Mouse (Mus musculus): ENCODE measurements around the gene Gm48552. TPM values are rescaled to one million over a fixed set of nuclear protein-coding genes. Genes with fewer than 3 reads are reported as not detected.

Gm48552 gene
- polyA plus RNA-seq, 1 experiment from 2014 or later, result 0.44 TPM

DNA sequence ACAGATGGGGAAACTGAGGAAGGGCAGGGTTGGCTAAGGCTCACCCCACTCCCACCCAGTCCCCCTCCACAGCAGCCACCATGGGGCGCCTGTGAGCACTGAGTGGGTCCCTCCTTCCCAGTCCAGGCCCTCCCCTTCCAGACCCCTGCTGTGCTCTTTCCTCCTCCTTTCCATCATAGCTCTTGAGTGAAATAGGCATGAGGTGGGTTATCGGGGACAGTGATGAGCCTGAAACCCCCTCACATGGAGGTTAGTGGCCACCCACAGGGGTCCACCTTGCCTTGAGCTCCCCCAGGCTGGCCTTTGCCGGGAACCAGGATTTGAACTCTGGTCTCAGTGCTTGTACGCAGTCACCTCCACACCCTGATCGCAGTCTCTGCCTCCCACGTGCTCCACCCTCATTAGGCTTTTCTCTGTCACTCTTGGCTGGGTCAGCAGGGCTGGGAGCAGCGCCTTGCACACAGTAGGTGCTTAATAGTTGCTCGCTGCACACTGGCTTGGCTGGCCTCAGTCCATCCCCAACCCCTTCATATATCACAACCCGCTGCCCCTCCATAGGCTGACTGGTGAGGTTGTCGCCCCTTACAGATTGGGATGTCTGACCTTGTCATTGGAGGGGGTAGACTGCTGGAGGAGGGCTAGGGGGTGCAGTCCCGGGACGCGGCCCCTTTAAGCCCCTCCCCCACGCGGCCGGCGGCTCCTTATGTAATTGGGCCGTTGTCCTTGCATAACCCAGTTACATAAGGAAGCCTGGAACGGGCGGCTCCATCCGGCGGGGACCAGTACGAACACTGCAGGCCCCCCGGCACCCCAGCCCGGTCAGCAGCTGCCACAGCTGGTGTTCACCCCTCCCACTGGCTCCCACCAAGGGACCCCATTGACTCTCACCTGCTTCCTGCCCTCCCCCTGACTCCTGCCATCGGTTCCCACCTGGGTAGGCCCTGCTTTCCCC is 24.8 kb downstream of the Gm48552 start:
- H3K4me1 ChIP-seq (ENCODE audit: control insufficient read depth, low read depth, low read length), result peaks cover 63% of the 10 kb centered on the region
- no peaks in the 10 kb centered on the region for H3K9me3 ChIP-seq (replicated peaks; ENCODE audit: control insufficient read depth, low read length)
- 0 out of 2 replicates have a peak overlapping the region, but pooled peaks have one; percentile 26 for H3K4me2 ChIP-seq (ENCODE audit: low read depth, low read length)
- H3K27ac ChIP-seq (ENCODE audit: low read length), result peak overlapping the region; percentile 48
- H3K27me3 ChIP-seq (ENCODE audit: control insufficient read depth, insufficient read depth, low read depth, low read length), result peaks cover 3% of the 10 kb centered on the region
- ATAC-seq (ENCODE audit: low read depth), result peak; percentile 45
- WGBS (ENCODE audit: insufficient replicate concordance), result 18% methylated on average over 26 of the region's 26 CpGs
- H3K4me3 ChIP-seq (ENCODE audit: low read depth, low read length), result peak overlapping the region; percentile 29
- peak overlapping the region; percentile 28; the same call in 1 of the 2 replicates for H3K9ac ChIP-seq (ENCODE audit: low read depth, low read length)
- no peaks in the 10 kb centered on the region for H3K36me3 ChIP-seq (ENCODE audit: control insufficient read depth, insufficient read depth)

- ATAC-seq (ENCODE audit: low read depth), result no peak
- H3K27me3 ChIP-seq (ENCODE audit: control insufficient read depth, insufficient read depth, low read depth, low read length), result no peaks in the 10 kb centered on the region
- H3K9me3 ChIP-seq (replicated peaks; ENCODE audit: control insufficient read depth, low read length), result no peaks in the 10 kb centered on the region
- H3K4me1 ChIP-seq (ENCODE audit: control insufficient read depth, low read depth, low read length), result peaks cover 52% of the 10 kb centered on the region
- no peaks in the 10 kb centered on the region for H3K36me3 ChIP-seq (ENCODE audit: control insufficient read depth, insufficient read depth)
- no peak overlapping the region for H3K9ac ChIP-seq (ENCODE audit: low read depth, low read length)
- H3K27ac ChIP-seq (ENCODE audit: low read length), result peak overlapping the region; percentile 28
- H3K4me2 ChIP-seq (ENCODE audit: low read depth, low read length), result no peak overlapping the region
- no peak overlapping the region for H3K4me3 ChIP-seq (ENCODE audit: low read depth, low read length)
Observed at GRCm38 (mm10) chr10:81414682-81415081, 25.9 kb downstream of the Gm48552 start.

DNA sequence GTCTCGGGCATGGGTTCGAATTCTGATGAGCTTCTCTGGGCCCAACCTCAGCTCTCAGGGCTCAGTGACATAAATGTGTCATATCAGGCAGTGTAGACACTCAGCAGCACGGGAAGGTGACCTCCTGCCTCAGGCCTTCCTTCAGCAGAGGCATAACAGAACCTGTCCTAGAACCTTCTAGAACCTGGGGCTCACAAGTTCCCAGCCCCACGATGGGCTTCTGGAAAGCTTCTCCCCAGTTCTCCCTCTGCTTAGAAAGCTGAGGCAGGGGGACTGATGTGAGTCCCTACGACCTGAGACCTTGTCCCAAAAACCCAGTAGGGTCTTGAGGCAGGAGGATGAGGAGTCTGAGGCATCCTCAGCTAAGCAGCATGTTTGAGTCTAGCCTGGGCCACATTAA is 26.3 kb downstream of the Gm48552 start:
- WGBS (ENCODE audit: insufficient replicate concordance), result 55% methylated on average over 5 of the region's 5 CpGs
- Histone ChIP-seq H3K9me3 (replicated peaks; ENCODE audit: control insufficient read depth, low read length) (no peaks in the 10 kb centered on the region), H3K27ac (ENCODE audit: low read length) (no peak overlapping the region), H3K9ac (ENCODE audit: low read depth, low read length) (no peak overlapping the region), H3K27me3 (ENCODE audit: control insufficient read depth, insufficient read depth, low read depth, low read length) (no peaks in the 10 kb centered on the region), H3K36me3 (ENCODE audit: control insufficient read depth, insufficient read depth) (no peaks in the 10 kb centered on the region), H3K4me3 (ENCODE audit: low read depth, low read length) (no peak overlapping the region), H3K4me2 (ENCODE audit: low read depth, low read length) (no peak overlapping the region), H3K4me1 (ENCODE audit: control insufficient read depth, low read depth, low read length) (peaks cover 52% of the 10 kb centered on the region)
- no peak for ATAC-seq (ENCODE audit: low read depth)

DNA sequence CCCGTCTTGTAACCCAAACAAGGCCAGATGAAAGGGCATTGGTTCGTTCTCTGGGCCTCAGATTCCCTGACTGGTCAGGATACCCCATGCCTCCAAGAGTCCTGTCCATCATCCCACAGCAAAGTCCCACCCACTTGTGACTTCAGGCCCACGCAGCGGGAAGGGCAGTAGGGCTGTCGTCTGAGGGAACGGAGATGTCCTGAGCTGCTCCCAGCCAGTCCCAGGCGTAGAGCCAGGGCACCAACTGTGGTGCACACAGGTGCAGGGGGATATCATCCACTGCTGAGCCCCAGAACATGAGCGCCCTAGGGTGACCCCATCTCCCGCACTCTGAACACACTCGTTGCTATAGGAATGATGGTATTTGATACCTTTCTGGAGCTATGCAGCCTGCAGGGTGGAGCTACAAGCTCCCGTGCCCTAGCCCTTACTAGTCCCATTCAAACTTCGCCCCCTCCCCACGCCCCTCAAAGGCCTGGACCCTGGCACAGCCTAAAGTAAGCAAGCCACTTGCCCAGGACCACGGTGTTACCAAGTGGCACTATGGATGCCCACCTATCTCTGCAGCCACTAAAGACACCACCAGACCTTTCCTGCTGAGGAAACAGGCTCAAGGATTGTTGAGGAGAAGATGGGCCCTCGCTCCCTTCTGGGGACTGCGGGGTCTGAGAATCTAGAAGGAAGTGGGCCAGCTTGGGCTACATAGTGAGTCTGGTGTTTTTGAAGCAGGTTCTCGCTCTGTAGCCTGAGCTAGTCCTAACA is 26.9 kb downstream of the Gm48552 start:
- 57% methylated on average over 17 of the region's 17 CpGs for WGBS (ENCODE audit: insufficient replicate concordance)
- H3K9ac ChIP-seq (ENCODE audit: low read depth, low read length), result no peak overlapping the region

GRCm38 (mm10) chr10:81416581-81417226 is 27.9 kb downstream of the Gm48552 start:
- ATAC-seq (ENCODE audit: low read depth), result peak; percentile 8
- Histone ChIP-seq H3K4me2 (ENCODE audit: low read depth, low read length) (peak overlapping the region; percentile 70), H3K27ac (ENCODE audit: low read length) (no peak overlapping the region), H3K9me3 (replicated peaks; ENCODE audit: control insufficient read depth, low read length) (no peaks in the 10 kb centered on the region), H3K4me3 (ENCODE audit: low read depth, low read length) (peak overlapping the region; percentile 47), H3K4me1 (ENCODE audit: control insufficient read depth, low read depth, low read length) (peaks cover 40% of the 10 kb centered on the region), H3K36me3 (ENCODE audit: control insufficient read depth, insufficient read depth) (no peaks in the 10 kb centered on the region), H3K27me3 (ENCODE audit: control insufficient read depth, insufficient read depth, low read depth, low read length) (no peaks in the 10 kb centered on the region), H3K9ac (ENCODE audit: low read depth, low read length) (peak overlapping the region; percentile 21)
- 4% methylated on average over 25 of the region's 26 CpGs for WGBS (ENCODE audit: insufficient replicate concordance)

More for the DNA sequence above, 26.9 kb downstream of the Gm48552 start:
- no peak for ATAC-seq (ENCODE audit: low read depth)
- H3K4me3 ChIP-seq (ENCODE audit: low read depth, low read length), result no peak overlapping the region
- H3K4me2 ChIP-seq (ENCODE audit: low read depth, low read length), result no peak overlapping the region
- no peaks in the 10 kb centered on the region for H3K27me3 ChIP-seq (ENCODE audit: control insufficient read depth, insufficient read depth, low read depth, low read length)
- peaks cover 47% of the 10 kb centered on the region for H3K4me1 ChIP-seq (ENCODE audit: control insufficient read depth, low read depth, low read length)
- H3K27ac ChIP-seq (ENCODE audit: low read length), result no peak overlapping the region
- no peaks in the 10 kb centered on the region for H3K36me3 ChIP-seq (ENCODE audit: control insufficient read depth, insufficient read depth)
- H3K9me3 ChIP-seq (replicated peaks; ENCODE audit: control insufficient read depth, low read length), result no peaks in the 10 kb centered on the region

DNA sequence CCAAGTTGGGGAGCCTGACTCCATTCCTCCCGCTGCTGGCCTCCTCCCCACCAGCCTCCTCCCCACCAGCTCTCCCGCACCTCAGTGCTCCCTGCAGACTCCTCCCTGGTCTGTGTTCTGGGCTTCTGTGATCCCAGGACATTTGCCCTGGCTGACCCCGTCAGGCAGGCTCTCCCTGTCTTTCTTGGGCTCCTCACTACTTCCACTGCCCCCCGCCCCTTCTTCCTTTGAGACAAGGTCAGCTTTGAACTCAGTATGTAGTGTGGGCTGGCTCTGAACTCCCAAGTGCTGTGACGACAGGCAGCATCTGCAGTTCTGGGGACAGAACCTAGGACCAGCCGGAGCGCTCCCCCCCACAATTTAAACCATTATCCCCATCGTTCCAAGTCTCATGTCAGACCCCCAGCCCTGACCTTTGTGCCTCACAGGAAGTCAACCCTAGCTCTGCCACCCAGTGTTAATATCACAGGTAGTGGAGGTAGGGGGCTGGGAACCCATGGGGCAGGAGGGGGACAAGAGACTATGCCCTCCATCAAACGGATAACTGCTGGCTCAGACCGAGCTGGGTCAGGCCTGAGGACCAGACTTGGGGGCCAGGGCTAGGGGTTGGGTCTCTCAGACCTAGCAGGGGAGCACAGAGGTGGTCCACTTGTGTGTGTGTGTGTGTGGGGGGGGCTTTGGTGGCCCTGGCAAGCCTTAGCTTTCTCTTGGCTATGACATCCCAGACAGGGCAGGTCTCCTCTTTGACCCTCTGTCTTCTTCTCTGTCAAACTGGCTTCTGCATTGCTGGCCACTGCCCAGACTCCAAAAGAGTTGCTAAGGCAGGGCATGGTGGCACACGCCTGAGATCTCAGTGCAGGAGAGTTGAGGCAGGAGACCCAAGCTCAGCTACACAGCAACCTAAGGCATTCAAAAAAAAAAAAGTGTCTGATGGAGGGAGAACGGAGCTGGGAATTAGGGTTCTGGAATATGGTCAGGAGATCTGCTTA is 28.7 kb downstream of the Gm48552 start:
- Histone ChIP-seq H3K27me3 (ENCODE audit: control insufficient read depth, insufficient read depth, low read depth, low read length) (no peaks in the 10 kb centered on the region), H3K9ac (ENCODE audit: low read depth, low read length) (peak overlapping the region; percentile 21), H3K9me3 (replicated peaks; ENCODE audit: control insufficient read depth, low read length) (no peaks in the 10 kb centered on the region), H3K4me2 (ENCODE audit: low read depth, low read length) (peak overlapping the region; percentile 70), H3K4me3 (ENCODE audit: low read depth, low read length) (peak overlapping the region; percentile 47), H3K36me3 (ENCODE audit: control insufficient read depth, insufficient read depth) (no peaks in the 10 kb centered on the region), H3K4me1 (ENCODE audit: control insufficient read depth, low read depth, low read length) (peaks cover 32% of the 10 kb centered on the region), H3K27ac (ENCODE audit: low read length) (no peak overlapping the region)
- ATAC-seq (ENCODE audit: low read depth), result no peak
- 47% methylated on average over 12 of the region's 12 CpGs for WGBS (ENCODE audit: insufficient replicate concordance)

DNA sequence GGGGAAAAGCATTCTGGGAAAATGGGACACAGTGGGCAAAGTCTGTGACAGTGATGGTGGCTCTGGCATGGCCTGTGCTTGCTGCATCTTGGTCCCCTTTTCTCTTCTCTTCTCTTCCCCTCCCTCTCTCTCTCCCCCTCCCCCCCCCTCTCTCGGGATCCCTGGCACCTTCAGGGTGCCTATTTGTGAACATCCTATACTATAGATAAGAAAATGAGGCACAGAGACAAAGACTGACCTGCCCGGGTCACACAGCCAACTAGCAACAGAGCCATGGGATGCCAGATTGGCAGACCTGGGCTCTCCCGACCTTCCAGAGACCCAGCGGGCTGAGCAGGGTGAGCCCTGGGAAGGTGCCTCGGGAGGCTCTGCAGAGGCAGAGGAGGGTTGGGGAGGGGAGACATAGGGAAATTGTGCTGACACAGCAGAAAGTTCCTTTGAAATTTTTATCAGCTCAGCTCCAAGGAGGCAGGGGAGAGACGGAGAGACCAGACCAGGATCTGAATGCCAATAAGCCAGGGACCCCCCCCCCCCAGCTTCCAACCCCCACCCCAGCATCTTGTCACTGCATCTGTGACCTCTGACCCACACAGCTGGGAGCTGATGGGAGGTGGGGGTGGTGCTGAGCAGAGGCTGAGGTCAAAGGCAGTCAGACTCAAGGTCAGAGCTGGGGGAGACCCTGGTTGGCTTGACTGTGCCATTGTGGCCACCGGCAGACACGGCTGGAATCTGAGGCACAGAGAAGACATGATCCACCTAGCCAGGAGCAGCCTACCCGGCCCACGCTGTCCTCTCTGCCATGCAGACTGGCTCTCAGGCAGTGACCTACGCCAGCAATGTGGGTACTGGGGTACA is 29.6 kb downstream of the Gm48552 start:
- Histone ChIP-seq H3K27ac (ENCODE audit: low read length) (no peak overlapping the region), H3K36me3 (ENCODE audit: control insufficient read depth, insufficient read depth) (no peaks in the 10 kb centered on the region), H3K27me3 (ENCODE audit: control insufficient read depth, insufficient read depth, low read depth, low read length) (no peaks in the 10 kb centered on the region), H3K4me1 (ENCODE audit: control insufficient read depth, low read depth, low read length) (peaks cover 23% of the 10 kb centered on the region), H3K9ac (ENCODE audit: low read depth, low read length) (no peak overlapping the region), H3K4me3 (ENCODE audit: low read depth, low read length) (no peak overlapping the region), H3K4me2 (ENCODE audit: low read depth, low read length) (no peak overlapping the region), H3K9me3 (replicated peaks; ENCODE audit: control insufficient read depth, low read length) (no peaks in the 10 kb centered on the region)
- ATAC-seq (ENCODE audit: low read depth), result no peak
- WGBS (ENCODE audit: insufficient replicate concordance), result 50% methylated on average over 11 of the region's 11 CpGs
